Mouse (Mus musculus) hematopoietic stem cell, adult 5-6 weeks (primary cell): ENCODE measurements at regions not wholly inside any gene's neighbourhood (a gene's known extent, or its start where the extent isn't known, plus 50 kb on each side); places are given as distances from the start of the nearest gene placed in this dataset.
"Not testable (repeated sequence)": the region's sequence is repeated elsewhere in the genome, so short reads cannot be mapped to it uniquely, and the experiment has no call there.

Experiments
- ATAC-seq, 2 experiments: fragments of 125-278 bp in 1 of 2; replicated peaks in 1 of 2; 2 replicates each; pipeline ENCODE4 v1.8.0; 2016 to 2017; ENCODE audit warnings: inconsistent platforms in 2 of 2, mild to moderate bottlenecking in 2 of 2, moderate number of reproducible peaks in 2 of 2, low read depth in 1 of 2, moderate TSS enrichment in 1 of 2; ENCODE audit not compliant: low FRiP score in 2 of 2, poor library complexity in 2 of 2, severe bottlenecking in 2 of 2, insufficient read depth in 1 of 2, low TSS enrichment in 1 of 2

- ATAC-seq = no peak
Measured at GRCm38 (mm10) chr6:53233777-53234176, 53.3 kb upstream of the Creb5 start.

- ATAC-seq = no peak
Measured at GRCm38 (mm10) chr6:53232616-53233015, 54.5 kb upstream of the Creb5 start.

- no peak for ATAC-seq
Measured at GRCm38 (mm10) chr6:53229350-53229749, 57.7 kb upstream of the Creb5 start.

GRCm38 (mm10) chr6:53222104-53222503 lies 65.0 kb upstream of the Creb5 start:
- ATAC-seq = no peak

- ATAC-seq = no peak
Measured at GRCm38 (mm10) chr6:53221668-53222005, 65.4 kb upstream of the Creb5 start.

- ATAC-seq = no peak
Measured at GRCm38 (mm10) chr6:53220784-53221667, 66.0 kb upstream of the Creb5 start.

- ATAC-seq = no peak
Measured at GRCm38 (mm10) chr6:53218871-53219286, 68.2 kb upstream of the Creb5 start.

- no peak for ATAC-seq
Measured at GRCm38 (mm10) chr6:53217234-53218015, 69.6 kb upstream of the Creb5 start.

- peak; percentile 66 to 73; a peak in 3 of 4 replicates for ATAC-seq
Measured at GRCm38 (mm10) chr6:53216715-53217114, 70.4 kb upstream of the Creb5 start.

GRCm38 (mm10) chr6:53211420-53211819 lies 75.7 kb upstream of the Creb5 start:
- ATAC-seq = no peak

GRCm38 (mm10) chr6:53209398-53209797 lies 77.7 kb upstream of the Creb5 start:
- no peak for ATAC-seq

- no peak for ATAC-seq
Measured at GRCm38 (mm10) chr6:53208474-53208873, 78.6 kb upstream of the Creb5 start.

GRCm38 (mm10) chr6:53207781-53208180 lies 79.3 kb upstream of the Creb5 start:
- ATAC-seq = no peak

- no peak for ATAC-seq
Measured at GRCm38 (mm10) chr6:53207361-53207760, 79.7 kb upstream of the Creb5 start.

- no peak for ATAC-seq
Measured at GRCm38 (mm10) chr6:53201281-53201956, 85.7 kb upstream of the Creb5 start.

GRCm38 (mm10) chr6:53199474-53199873 lies 87.6 kb upstream of the Creb5 start:
- ATAC-seq = no peak

GRCm38 (mm10) chr6:53182131-53182530 lies 104.9 kb upstream of the Creb5 start:
- ATAC-seq = not testable (repeated sequence)

GRCm38 (mm10) chr6:53164423-53164841 lies 96.0 kb upstream of the Jazf1 start:
- ATAC-seq = peak in 1 of 2 experiments; percentile 37; a peak in 1 of 4 replicates
